Mouse (Mus musculus) CH12.LX (cell line): Measurements from ENCODE around the gene Irgc1. TPM values are rescaled to one million over a fixed set of nuclear protein-coding genes. Genes with fewer than 3 reads are reported as not detected.
A peak's percentile ranks its signal among the peaks of the same experiment; 100 is the strongest.

Source experiments
- DNase-seq: peaks from one replicate; pipeline ENCODE4 v3.0.0-alpha.2; 2013; ENCODE audit errors: extremely low read depth
- H3K27ac ChIP-seq: 2 replicates; pipeline ENCODE4 v1.5.1; 2012; ENCODE audit warnings: low read depth, mild to moderate bottlenecking, control low read depth, moderate library complexity; ENCODE audit not compliant: insufficient read depth
- H3K27me3 ChIP-seq: replicated peaks from 2 replicates; pipeline ENCODE3; 2012; ENCODE audit warnings: inconsistent platforms
- H3K36me3 ChIP-seq, 2 experiments: replicated peaks in 1 of 2; 2 replicates each; pipeline versions ENCODE3 to v1.6.1; 2012; ENCODE audit warnings: inconsistent platforms in 1 of 2, low read length in 1 of 2, mild to moderate bottlenecking in 1 of 2, mixed read lengths in 1 of 2, moderate library complexity in 1 of 2; ENCODE audit not compliant: control insufficient read depth in 1 of 2, insufficient read depth in 1 of 2
- H3K4me1 ChIP-seq, 2 experiments: 2 replicates each; pipeline ENCODE4 v1.6.1; 2012; ENCODE audit warnings: inconsistent platforms in 1 of 2, moderate library complexity in 1 of 2; ENCODE audit not compliant: insufficient read depth in 2 of 2, control insufficient read depth in 1 of 2
- H3K4me2 ChIP-seq: 2 replicates; pipeline ENCODE4 v1.6.1; 2012; ENCODE audit warnings: low read depth, mild to moderate bottlenecking, control low read depth; ENCODE audit not compliant: poor library complexity, insufficient read depth, severe bottlenecking
- H3K4me3 ChIP-seq, 3 experiments: fragments of 150-350 bp in 1 of 3; sonication (generic) in 1 of 3; replicated peaks in 1 of 3; 2 replicates each; pipeline versions ENCODE3 to v1.5.1; 2011 to 2012; ENCODE audit warnings: low read depth in 2 of 3, low read length in 2 of 3, mild to moderate bottlenecking in 2 of 3, moderate library complexity in 2 of 3, control low read depth in 1 of 3, improper control_type of control experiment in 1 of 3, inconsistent platforms in 1 of 3, mixed read lengths in 1 of 3; ENCODE audit not compliant: poor library complexity in 1 of 3
- H3K79me2 ChIP-seq: replicated peaks from 2 replicates; pipeline ENCODE4 v1.6.1; 2012; ENCODE audit warnings: mild to moderate bottlenecking, moderate library complexity; ENCODE audit not compliant: control insufficient read depth, poor library complexity, insufficient read depth, severe bottlenecking; ENCODE audit errors: extremely low read depth
- H3K9ac ChIP-seq: 2 replicates; pipeline ENCODE4 v1.6.1; 2012; ENCODE audit warnings: low read depth, mild to moderate bottlenecking, control low read depth, moderate library complexity; ENCODE audit not compliant: insufficient read depth
- H3K9me3 ChIP-seq: replicated peaks from 2 replicates; pipeline ENCODE3; 2012; ENCODE audit warnings: low read length, inconsistent platforms, mixed read lengths
- BHLHE40 ChIP-seq: IDR thresholded peaks from 2 replicates; pipeline ENCODE4 v1.6.1; 2011; ENCODE audit warnings: mild to moderate bottlenecking, low read depth, low read length, improper control_type of control experiment
- CHD1 ChIP-seq: IDR thresholded peaks from 2 replicates; pipeline ENCODE4 v1.6.1; 2012; ENCODE audit warnings: low read depth, low read length, improper control_type of control experiment, inconsistent platforms
- CHD2 ChIP-seq: IDR thresholded peaks from 2 replicates; pipeline ENCODE4 v1.6.1; 2011; ENCODE audit warnings: low read length, improper control_type of control experiment
- CTCF ChIP-seq, 2 experiments: IDR thresholded peaks in 1 of 2; conservative IDR thresholded peaks in 1 of 2; 2 replicates each; pipeline ENCODE4 v1.5.1; 2011 to 2012; ENCODE audit warnings: low read depth in 2 of 2, low read length in 2 of 2, improper control_type of control experiment in 1 of 2, inconsistent platforms in 1 of 2, mild to moderate bottlenecking in 1 of 2, moderate library complexity in 1 of 2
- ETS1 ChIP-seq: conservative IDR thresholded peaks from 2 replicates; pipeline ENCODE4 v1.6.1; 2012; ENCODE audit warnings: low read depth, mild to moderate bottlenecking, inconsistent platforms, low read length, improper control_type of control experiment, moderate library complexity
- HCFC1 ChIP-seq: IDR thresholded peaks from 2 replicates; pipeline ENCODE4 v1.6.1; 2012; ENCODE audit warnings: low read depth, mild to moderate bottlenecking, inconsistent platforms, low read length, improper control_type of control experiment
- IRF4 ChIP-seq: IDR thresholded peaks from 2 replicates; pipeline ENCODE4 v1.6.1; 2014; ENCODE audit warnings: low read depth, mild to moderate bottlenecking, inconsistent platforms, low read length, improper control_type of control experiment
- JUN ChIP-seq: IDR thresholded peaks from 2 replicates; pipeline ENCODE4 v1.6.1; 2011; ENCODE audit warnings: low read depth, mild to moderate bottlenecking, low read length, improper control_type of control experiment, moderate library complexity; ENCODE audit not compliant: insufficient read depth
- JUND ChIP-seq: conservative IDR thresholded peaks from 2 replicates; pipeline ENCODE4 v1.6.1; 2011; ENCODE audit warnings: low read depth, low read length, improper control_type of control experiment
- KAT2A ChIP-seq: IDR thresholded peaks from 2 replicates; pipeline ENCODE4 v1.6.1; 2012; ENCODE audit warnings: low read length, improper control_type of control experiment, inconsistent platforms; ENCODE audit not compliant: insufficient replicate concordance
- MAZ ChIP-seq: IDR thresholded peaks from 2 replicates; pipeline ENCODE4 v1.6.1; 2012; ENCODE audit warnings: low read depth, mild to moderate bottlenecking, inconsistent platforms, low read length, improper control_type of control experiment, moderate library complexity
- MEF2A ChIP-seq: IDR thresholded peaks from 2 replicates; pipeline ENCODE4 v1.6.1; 2014; ENCODE audit warnings: low read depth, mild to moderate bottlenecking, inconsistent platforms, low read length, improper control_type of control experiment, borderline replicate concordance
- MXI1 ChIP-seq: IDR thresholded peaks from 2 replicates; pipeline ENCODE4 v1.6.1; 2011; ENCODE audit warnings: mild to moderate bottlenecking, low read depth, low read length, improper control_type of control experiment
- NELFE ChIP-seq: IDR thresholded peaks from 2 replicates; pipeline ENCODE4 v1.6.1; 2011; ENCODE audit warnings: low read depth, low read length, improper control_type of control experiment
- NRF1 ChIP-seq: IDR thresholded peaks from 2 replicates; pipeline ENCODE4 v1.6.1; 2014; ENCODE audit warnings: low read depth, mild to moderate bottlenecking, inconsistent platforms, low read length, improper control_type of control experiment, moderate library complexity
- PAX5 ChIP-seq: IDR thresholded peaks from 2 replicates; pipeline ENCODE4 v1.6.1; 2012; ENCODE audit warnings: low read length, inconsistent platforms, mixed read lengths
- POLR2A ChIP-seq: IDR thresholded peaks from 2 replicates; pipeline ENCODE4 v1.6.1; 2011; ENCODE audit warnings: low read depth, mild to moderate bottlenecking, improper control_type of control experiment, low read length
- SMC3 ChIP-seq: IDR thresholded peaks from 2 replicates; pipeline ENCODE4 v1.6.1; 2011; ENCODE audit warnings: low read depth, low read length, improper control_type of control experiment
- UBTF ChIP-seq: IDR thresholded peaks from 2 replicates; pipeline ENCODE4 v1.6.1; 2012; ENCODE audit warnings: low read depth, mild to moderate bottlenecking, inconsistent platforms, low read length, improper control_type of control experiment, moderate library complexity
- USF1 ChIP-seq: IDR thresholded peaks from 2 replicates; pipeline ENCODE4 v1.6.1; 2014; ENCODE audit warnings: low read depth, mild to moderate bottlenecking, inconsistent platforms, low read length, improper control_type of control experiment
- USF2 ChIP-seq: conservative IDR thresholded peaks from 2 replicates; pipeline ENCODE4 v1.6.1; 2011; ENCODE audit warnings: low read depth, low read length, improper control_type of control experiment
- ZC3H11A ChIP-seq: IDR thresholded peaks from 2 replicates; pipeline ENCODE4 v1.6.1; 2012; ENCODE audit warnings: low read depth, mild to moderate bottlenecking, inconsistent platforms, low read length, improper control_type of control experiment
- ZKSCAN1 ChIP-seq: IDR thresholded peaks from 2 replicates; pipeline ENCODE4 v1.6.1; 2012; ENCODE audit warnings: low read depth, inconsistent platforms, low read length, improper control_type of control experiment, borderline replicate concordance
- dilution Hi-C: fragments of 300-500 bp; cut with MboI; formaldehyde crosslinking; loops from 2 replicates; pipeline ENCODE4 v1.14.3; 2020; ENCODE audit warnings: low sequenced_read_pairs; ENCODE audit not compliant: extremely low pct_unique_long_range_greater_than_20kb, extremely low pct_ligation_motif_present
- in situ Hi-C: fragments of 300-500 bp; cut with MboI; formaldehyde crosslinking; loops from 3 replicates; pipeline ENCODE4 v1.14.3; 2019; ENCODE audit warnings: low sequenced_read_pairs, low pct_ligation_motif_present, low pct_unique_long_range_greater_than_20kb, mixed read lengths
- polyA plus RNA-seq: library from polyadenylated mRNA; unstranded; fragments of >175 nt; gene quantifications from 2 replicates; pipeline ENCODE4 v1.2.1, GENCODE M21; 2012; ENCODE audit warnings: low read depth; ENCODE audit not compliant: insufficient read length
- total RNA-seq, 2 experiments: library from RNA; depleted of rRNA; stranded (reverse); fragments of 300-350 nt in 1 of 2; fragments of >200 nt in 1 of 2; gene quantifications; 2 replicates each; pipeline ENCODE4 v1.2.3; 2012 to 2014

Gene Irgc1
- total and polyA plus RNA-seq, 3 experiments = not detected

- dilution Hi-C loops = no loop called here
- Histone ChIP-seq H3K4me1 (peaks cover 10 to 21% of the 10 kb centered on the region in 2 experiments; a peak in 3 of 4 replicates), H3K36me3 (no peaks in the 10 kb centered on the region), H3K9me3 (no peaks in the 10 kb centered on the region), H3K9ac (no peak overlapping the region), H3K27ac (no peak overlapping the region), H3K79me2 (no peaks in the 10 kb centered on the region), H3K4me2 (peak overlapping the region; percentile 24; the same call in 1 of the 2 replicates)
- DNase-seq = peak; percentile 38
- TF ChIP-seq USF2 = no peak
- peak; percentile 54 for TF ChIP-seq BHLHE40
- TF ChIP-seq ETS1 = 0 out of 2 replicates have a peak, but pooled peaks have one; percentile 28
- TF ChIP-seq, all 38 proteins: peak for 2
- in situ Hi-C loops = no loop called here
- H3K4me3 ChIP-seq = no peak overlapping the region
- peaks cover 60% of the 10 kb centered on the region for H3K27me3 ChIP-seq
These were observed 5.8 kb upstream of the Irgc1 start for GRCm38 (mm10) chr7:24457726-24458370.

- dilution Hi-C loops = no loop called here
- no peaks in the 10 kb centered on the region for H3K36me3 ChIP-seq
- no peak overlapping the region for H3K4me2 ChIP-seq
- peaks cover 53% of the 10 kb centered on the region for H3K27me3 ChIP-seq
- in situ Hi-C loops = no loop called here
- H3K79me2 ChIP-seq = no peaks in the 10 kb centered on the region
- H3K27ac ChIP-seq = no peak overlapping the region
- peaks cover 22 to 39% of the 10 kb centered on the region in 2 experiments for H3K4me1 ChIP-seq
- no peak overlapping the region for H3K9ac ChIP-seq
- H3K4me3 ChIP-seq = no peak overlapping the region
- TF ChIP-seq IRF4 = no peak
- TF ChIP-seq POLR2A = no peak
- TF ChIP-seq MEF2A = no peak
- TF ChIP-seq JUN = no peak
- no peak for TF ChIP-seq MXI1
- no peak for TF ChIP-seq USF1
- no peak for TF ChIP-seq ZKSCAN1
- TF ChIP-seq PAX5 = no peak
- TF ChIP-seq JUND = no peak
- no peak for TF ChIP-seq KAT2A
- no peak for DNase-seq
- no peaks in the 10 kb centered on the region for H3K9me3 ChIP-seq
These were observed 3.6 kb upstream of the Irgc1 start for GRCm38 (mm10) chr7:24455726-24456125.

- Histone ChIP-seq H3K27ac (no peak overlapping the region), H3K4me3 (no peak overlapping the region), H3K27me3 (peaks cover 47% of the 10 kb centered on the region), H3K4me1 (peaks cover 27 to 54% of the 10 kb centered on the region in 2 experiments), H3K36me3 (no peaks in the 10 kb centered on the region), H3K4me2 (no peak overlapping the region), H3K9me3 (no peaks in the 10 kb centered on the region), H3K9ac (no peak overlapping the region), H3K79me2 (no peaks in the 10 kb centered on the region)
- DNase-seq = no peak
- in situ Hi-C loops (no loop called here), dilution Hi-C loops (no loop called here)
- TF ChIP-seq IRF4 (no peak), PAX5 (no peak), SMC3 (no peak), JUND (no peak), MAZ (no peak), NRF1 (no peak), HCFC1 (no peak), NELFE (no peak), CHD2 (no peak), POLR2A (no peak), CTCF (conservative IDR thresholded peaks at IDR 0.05 in 1 of 2, IDR thresholded peaks at IDR 0.05 in 1 of 2; ENCODE audit: low read depth in 2 of 2, low read length in 2 of 2) (no peak), ZC3H11A (no peak), CHD1 (no peak), UBTF (no peak), USF2 (no peak), MXI1 (no peak)
These were observed 2.1 kb upstream of the Irgc1 start for GRCm38 (mm10) chr7:24454199-24454598.
